Mouse (Mus musculus): ENCODE data around the gene Bpifa3. TPM values are rescaled to one million over a fixed set of nuclear protein-coding genes. Genes with fewer than 3 reads are reported as not detected.
"Not testable (repeated sequence)": the region's sequence is repeated elsewhere in the genome, so short reads cannot be mapped to it uniquely, and the experiment has no call there.

Bpifa3 gene
- total RNA-seq (2021), result not detected
- long read RNA-seq, experiment 1, result 0 reads
- long read RNA-seq, experiment 2, result 0 reads

GRCm38 (mm10) chr2:154130120-154130519 lies at the start of gene Bpifa3:
Gene Bpifa3, plus strand, starts transcription at chr2:154130336.
- DNase-seq (ENCODE audit: low spot score in 2 of 2), result no peak

- no peak for DNase-seq (ENCODE audit: low spot score in 2 of 2)
Observed at GRCm38 (mm10) chr2:154097734-154098133, 32.4 kb upstream of the Bpifa3 start.

- no peak for DNase-seq (ENCODE audit: low spot score in 2 of 2)
Observed at GRCm38 (mm10) chr2:154117381-154117780, 12.8 kb upstream of the Bpifa3 start.

GRCm38 (mm10) chr2:154142580-154142979 lies 12.4 kb downstream of the Bpifa3 start, which contains the start of gene Bpifa1:
Gene Bpifa1, plus strand, starts transcription at chr2:154142880.
- DNase-seq (ENCODE audit: low spot score in 2 of 2), result no peak

- DNase-seq (ENCODE audit: low spot score in 2 of 2), result peak; percentile 4 to 33
Observed at GRCm38 (mm10) chr2:154143735-154144134, 13.6 kb downstream of the Bpifa3 start.

- DNase-seq (ENCODE audit: low spot score in 2 of 2), result no peak
Observed at GRCm38 (mm10) chr2:154147496-154147895, 17.4 kb downstream of the Bpifa3 start.

GRCm38 (mm10) chr2:154158433-154158832 lies 28.3 kb downstream of the Bpifa3 start:
- peak in 1 of 2 experiments; percentile 36 for DNase-seq (ENCODE audit: low spot score in 2 of 2)

- no peak for DNase-seq (ENCODE audit: low spot score in 2 of 2)
Observed at GRCm38 (mm10) chr2:154162307-154162706, 32.2 kb downstream of the Bpifa3 start, which contains the start of gene Bpifa5. Gene Bpifa5, plus strand, starts transcription at chr2:154162607.

GRCm38 (mm10) chr2:154163306-154163705 lies 33.2 kb downstream of the Bpifa3 start:
- no peak for DNase-seq (ENCODE audit: low spot score in 2 of 2)

- no peak for DNase-seq (ENCODE audit: low spot score in 2 of 2)
Observed at GRCm38 (mm10) chr2:154169172-154169571, 39.0 kb downstream of the Bpifa3 start.

GRCm38 (mm10) chr2:154171621-154172020 lies 41.5 kb downstream of the Bpifa3 start:
- no peak for DNase-seq (ENCODE audit: low spot score in 2 of 2)

GRCm38 (mm10) chr2:154173313-154173712 lies 43.2 kb downstream of the Bpifa3 start:
- peak in 1 of 2 experiments; percentile 37 for DNase-seq (ENCODE audit: low spot score in 2 of 2)

GRCm38 (mm10) chr2:154181900-154182299 lies 51.8 kb downstream of the Bpifa3 start:
- not testable (repeated sequence) for DNase-seq (ENCODE audit: low spot score in 2 of 2)

- not testable (repeated sequence) for DNase-seq (ENCODE audit: low spot score in 2 of 2)
Observed at GRCm38 (mm10) chr2:154183061-154183460, 52.9 kb downstream of the Bpifa3 start.

- no peak for DNase-seq (ENCODE audit: low spot score in 2 of 2)
Observed at GRCm38 (mm10) chr2:154185319-154185718, 55.2 kb downstream of the Bpifa3 start.

GRCm38 (mm10) chr2:154185748-154186147 lies 55.6 kb downstream of the Bpifa3 start:
- no peak for DNase-seq (ENCODE audit: low spot score in 2 of 2)

GRCm38 (mm10) chr2:154187468-154187867 lies 57.3 kb downstream of the Bpifa3 start:
- no peak for DNase-seq (ENCODE audit: low spot score in 2 of 2)

Other genes starting within 250 kb of the Bpifa3 start
- not detected for gene Bpifb6, start 229.9 kb upstream of the Bpifa3 start, total RNA-seq (2021)
- gene Bpifb3, start 212.1 kb upstream of the Bpifa3 start, total RNA-seq (2021), result not detected
- gene Bpifb4, start 192.1 kb upstream of the Bpifa3 start, total RNA-seq (2021), result not detected
- not detected for gene Bpifa6, start 155.4 kb upstream of the Bpifa3 start, total RNA-seq (2021)
- gene Bpifa2, start 122.1 kb upstream of the Bpifa3 start, total RNA-seq (2021), result not detected
- not detected for gene Bpifa1, start 12.5 kb downstream of the Bpifa3 start, total RNA-seq (2021)
- not detected for gene Bpifa5, start 32.3 kb downstream of the Bpifa3 start, total RNA-seq (2021)
- gene Bpifb1, start 60.5 kb downstream of the Bpifa3 start, total RNA-seq (2021), result under 1 TPM; 0.48 to 0.71 TPM
- gene Bpifb5, start 93.4 kb downstream of the Bpifa3 start, total RNA-seq (2021), result not detected
- not detected for gene Bpifb9a, start 127.5 kb downstream of the Bpifa3 start, total RNA-seq (2021)
- not detected for gene Bpifb9b, start 176.9 kb downstream of the Bpifa3 start, total RNA-seq (2021)
- gene Cdk5rap1, start 242.7 kb downstream of the Bpifa3 start, total RNA-seq (2021), result 10 to 100 TPM; 14.4 to 16.0 TPM